Mouse (Mus musculus) testis, adult 2 months (tissue): ENCODE data around the gene Spn.

Source experiments
- CTCF ChIP-seq: fragments of 200-500 bp; IDR thresholded peaks from 2 replicates; pipeline ENCODE4 v1.5.1; 2012; ENCODE audit warnings: low read depth, mild to moderate bottlenecking, inconsistent platforms, low read length, moderate library complexity; ENCODE audit not compliant: control insufficient read depth, insufficient read depth, insufficient replicate concordance
- POLR2A ChIP-seq: fragments of 200-500 bp; IDR thresholded peaks from 2 replicates; pipeline ENCODE4 v1.6.1; 2012; ENCODE audit warnings: low read depth, mild to moderate bottlenecking, inconsistent platforms, low read length, moderate library complexity; ENCODE audit not compliant: control insufficient read depth

GRCm38 (mm10) chr7:127102148-127102547 is 35.5 kb downstream of the Spn start:
- no peak for TF ChIP-seq POLR2A
- TF ChIP-seq CTCF = no peak
